Mouse (Mus musculus) cortical plate, adult 2 months (tissue): ENCODE data around the gene Macrod2.

ENCODE experiments used
- CTCF ChIP-seq: fragments of 200-500 bp; IDR thresholded peaks from 2 replicates; pipeline ENCODE4 v1.5.1; 2011; ENCODE audit warnings: mild to moderate bottlenecking, control low read depth, low read length; ENCODE audit not compliant: insufficient read depth; ENCODE audit errors: extremely low read depth
- POLR2A ChIP-seq: fragments of 200-500 bp; IDR thresholded peaks from 2 replicates; pipeline ENCODE4 v1.6.1; 2011; ENCODE audit warnings: mild to moderate bottlenecking, low read length, control low read depth; ENCODE audit not compliant: insufficient read depth; ENCODE audit errors: extremely low read depth

GRCm38 (mm10) chr2:142174039-142174438 lies 1778.9 kb downstream of the Macrod2 start:
- TF ChIP-seq CTCF, result no peak
- no peak for TF ChIP-seq POLR2A
